Mouse (Mus musculus) spleen, adult 2 months (tissue): Measurements from ENCODE around the gene Prop1.

Source experiments
- CTCF ChIP-seq: fragments of 200-500 bp; IDR thresholded peaks from 2 replicates; pipeline ENCODE4 v1.5.1; 2011; ENCODE audit warnings: mild to moderate bottlenecking, inconsistent platforms; ENCODE audit not compliant: insufficient read depth, insufficient read length, insufficient replicate concordance; ENCODE audit errors: extremely low read depth
- POLR2A ChIP-seq: fragments of 200-500 bp; IDR thresholded peaks from 2 replicates; pipeline ENCODE4 v1.6.1; 2011; ENCODE audit warnings: low read depth, low read length, inconsistent platforms

- TF ChIP-seq CTCF (no peak), POLR2A (no peak)
Measured at GRCm38 (mm10) chr11:50931021-50931420, 22.5 kb downstream of the Prop1 start.
